Mouse (Mus musculus) ES-Bruce4 (cell line): ENCODE measurements around the gene Eid1. TPM values are rescaled to one million over a fixed set of nuclear protein-coding genes. Genes with fewer than 3 reads are reported as not detected.

Experiments
- H3K27ac ChIP-seq: 2 replicates; pipeline ENCODE4 v1.5.1; 2012; ENCODE audit warnings: low read length, inconsistent platforms; ENCODE audit not compliant: insufficient read depth
- H3K27me3 ChIP-seq: 2 replicates; pipeline ENCODE4 v1.6.1; 2012; ENCODE audit warnings: mild to moderate bottlenecking, low read length, inconsistent platforms; ENCODE audit not compliant: control insufficient read depth, poor library complexity, insufficient read depth, severe bottlenecking
- H3K36me3 ChIP-seq: 2 replicates; pipeline ENCODE4 v1.6.1; 2012; ENCODE audit warnings: inconsistent platforms, mild to moderate bottlenecking, low read length, moderate library complexity; ENCODE audit not compliant: control insufficient read depth, poor library complexity, insufficient read depth, severe bottlenecking
- H3K4me1 ChIP-seq: one replicate; pipeline ENCODE4 v1.8.1; 2011; ENCODE audit warnings: low read length; ENCODE audit not compliant: control insufficient read depth, insufficient read depth
- H3K4me3 ChIP-seq: 2 replicates; pipeline ENCODE4 v1.5.1; 2011; ENCODE audit warnings: low read depth, mild to moderate bottlenecking, low read length
- H3K9ac ChIP-seq: 2 replicates; pipeline ENCODE4 v1.6.1; 2012; ENCODE audit warnings: low read depth, mild to moderate bottlenecking, inconsistent platforms; ENCODE audit not compliant: poor library complexity, severe bottlenecking
- H3K9me3 ChIP-seq: replicated peaks from 2 replicates; pipeline ENCODE4 v1.6.1; 2012; ENCODE audit warnings: mild to moderate bottlenecking, low read length, inconsistent platforms; ENCODE audit not compliant: control insufficient read depth, poor library complexity, insufficient read depth, severe bottlenecking
- CTCF ChIP-seq: IDR thresholded peaks from one replicate; pipeline ENCODE4 v1.8.1; 2011; ENCODE audit warnings: low read depth, low read length
- EP300 ChIP-seq: IDR thresholded peaks from 2 replicates; pipeline ENCODE4 v1.6.1; 2011; ENCODE audit warnings: low read depth, low read length; ENCODE audit not compliant: insufficient read depth
- POLR2A ChIP-seq: IDR thresholded peaks from one replicate; pipeline ENCODE4 v1.8.1; 2011; ENCODE audit warnings: low read length; ENCODE audit not compliant: insufficient read depth
- polyA plus RNA-seq: library from polyadenylated mRNA; stranded (reverse); fragments of >200 nt; gene quantifications from 2 replicates; pipeline ENCODE4 v1.2.4, GENCODE M21; 2011; ENCODE audit warnings: low read depth; ENCODE audit not compliant: missing spikeins, insufficient read depth, insufficient read length

The Eid1 gene
- polyA plus RNA-seq, 1 experiment: 15.2 TPM

- H3K27me3 ChIP-seq: no peaks in the 10 kb centered on the region
Measured at GRCm38 (mm10) chr2:125628487-125628886, 44.4 kb upstream of the Eid1 start.

DNA sequence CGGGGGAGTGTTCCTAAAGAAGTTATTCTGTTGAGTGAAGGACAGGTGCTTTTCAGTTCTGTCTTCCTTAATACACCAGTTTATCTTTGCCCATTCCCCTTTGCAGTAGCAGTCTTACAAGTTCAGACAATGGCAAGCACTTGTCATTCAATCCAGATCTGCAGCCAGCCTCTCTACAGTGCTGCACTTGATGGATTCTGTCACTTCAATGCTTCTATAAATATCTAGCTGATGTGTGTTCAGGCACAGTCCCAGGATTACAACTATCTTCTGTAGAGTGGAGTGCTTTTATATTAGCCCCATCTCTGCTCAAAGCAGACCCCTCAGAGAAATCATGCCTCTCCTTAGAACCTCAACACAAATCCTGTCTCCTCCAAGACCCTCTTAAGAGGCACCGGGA lies 42.9 kb upstream of the Eid1 start:
- no peak overlapping the region for H3K27ac ChIP-seq
- no peaks in the 10 kb centered on the region for H3K36me3 ChIP-seq
- H3K9ac ChIP-seq: no peak overlapping the region
- H3K4me1 ChIP-seq: no peaks in the 10 kb centered on the region
- H3K9me3 ChIP-seq: peaks cover 24% of the 10 kb centered on the region
- TF ChIP-seq POLR2A (no peak), CTCF (no peak), EP300 (no peak)
- no peaks in the 10 kb centered on the region for H3K27me3 ChIP-seq
- H3K4me3 ChIP-seq: no peak overlapping the region

More at GRCm38 (mm10) chr2:125628487-125628886, 44.4 kb upstream of the Eid1 start:
- TF ChIP-seq POLR2A: no peak
- no peak for TF ChIP-seq CTCF
- TF ChIP-seq EP300: no peak
- Histone ChIP-seq H3K9me3 (peaks cover 23% of the 10 kb centered on the region), H3K36me3 (no peaks in the 10 kb centered on the region), H3K9ac (no peak overlapping the region), H3K27ac (no peak overlapping the region), H3K4me3 (no peak overlapping the region), H3K4me1 (no peaks in the 10 kb centered on the region)

DNA sequence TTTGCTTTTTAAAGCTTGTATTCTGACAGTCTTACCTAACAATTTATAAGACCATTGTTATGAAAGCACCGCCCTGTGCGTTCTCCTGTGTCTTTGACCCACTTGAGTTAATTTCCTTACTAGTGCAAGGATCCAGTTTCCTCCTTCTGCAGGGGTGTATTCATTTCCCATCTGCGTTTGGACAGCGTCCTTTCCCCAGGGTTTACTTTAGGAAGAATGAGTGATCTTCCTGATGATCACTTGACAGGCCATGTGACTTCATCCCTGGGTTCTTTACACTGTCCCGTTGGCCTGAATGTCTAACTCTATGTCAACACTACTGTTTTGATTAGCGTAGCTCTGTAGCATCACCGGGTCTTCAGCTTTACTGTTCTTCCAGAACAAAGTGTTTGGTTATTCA lies 35.6 kb upstream of the Eid1 start:
- Histone ChIP-seq H3K4me1 (no peaks in the 10 kb centered on the region), H3K9me3 (peaks cover 21% of the 10 kb centered on the region), H3K27ac (no peak overlapping the region), H3K36me3 (no peaks in the 10 kb centered on the region), H3K27me3 (no peaks in the 10 kb centered on the region), H3K9ac (no peak overlapping the region), H3K4me3 (no peak overlapping the region)
- no peak for TF ChIP-seq CTCF
- no peak for TF ChIP-seq EP300
- TF ChIP-seq POLR2A: no peak

DNA sequence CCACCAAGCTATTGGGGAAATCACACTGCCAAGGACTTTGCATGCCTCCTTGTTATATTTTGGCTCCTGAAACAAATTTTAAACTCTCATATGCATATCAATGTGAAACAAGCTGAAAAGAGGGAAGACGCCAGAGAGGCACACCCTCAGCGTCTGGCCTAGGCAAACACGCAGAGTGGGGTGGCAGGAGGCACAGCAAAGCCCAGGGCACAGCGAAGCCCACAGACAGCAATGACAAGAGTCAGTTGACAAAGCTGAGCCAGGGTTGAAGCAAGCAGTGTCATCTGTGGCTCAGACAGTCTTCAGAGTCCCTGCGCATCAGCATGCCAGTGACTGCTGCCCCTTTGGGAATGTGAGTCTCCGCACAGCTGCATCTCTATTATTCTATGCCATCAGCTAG lies 28.0 kb upstream of the Eid1 start:
- Histone ChIP-seq H3K27me3 (no peaks in the 10 kb centered on the region), H3K4me3 (no peak overlapping the region), H3K36me3 (no peaks in the 10 kb centered on the region), H3K4me1 (no peaks in the 10 kb centered on the region), H3K9ac (no peak overlapping the region), H3K27ac (no peak overlapping the region), H3K9me3 (no peaks in the 10 kb centered on the region)
- TF ChIP-seq CTCF (no peak), EP300 (no peak), POLR2A (no peak)

DNA sequence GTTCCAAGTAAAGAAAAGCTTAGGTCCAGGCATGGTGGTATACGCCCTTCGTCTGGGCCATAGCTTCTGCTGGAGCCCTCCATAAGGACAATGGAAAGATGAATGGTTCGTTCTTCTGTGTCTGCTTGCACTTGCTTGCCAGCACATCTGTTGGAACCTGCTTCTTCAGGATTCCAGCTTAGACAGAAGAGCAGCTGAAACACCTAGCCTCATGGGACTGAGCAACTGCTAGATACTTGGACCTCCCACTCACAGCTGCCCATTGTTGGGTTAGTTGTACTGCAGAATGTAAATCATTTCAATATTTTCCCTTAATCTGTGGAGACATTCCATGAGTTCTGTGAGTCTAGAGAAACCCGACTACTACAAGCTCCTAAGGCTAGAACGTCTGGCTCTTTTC lies 22.9 kb upstream of the Eid1 start:
- no peaks in the 10 kb centered on the region for H3K36me3 ChIP-seq
- H3K4me1 ChIP-seq: no peaks in the 10 kb centered on the region
- no peaks in the 10 kb centered on the region for H3K9me3 ChIP-seq
- H3K9ac ChIP-seq: no peak overlapping the region
- H3K27me3 ChIP-seq: no peaks in the 10 kb centered on the region
- no peak overlapping the region for H3K4me3 ChIP-seq
- H3K27ac ChIP-seq: no peak overlapping the region
- TF ChIP-seq CTCF (no peak), EP300 (no peak), POLR2A (no peak)

GRCm38 (mm10) chr2:125650742-125651352 lies 22.0 kb upstream of the Eid1 start:
- no peak overlapping the region for H3K9ac ChIP-seq
- no peaks in the 10 kb centered on the region for H3K9me3 ChIP-seq

More at GRCm38 (mm10) chr2:125650742-125651352, 22.0 kb upstream of the Eid1 start:
- Histone ChIP-seq H3K4me3 (no peak overlapping the region), H3K36me3 (no peaks in the 10 kb centered on the region), H3K27ac (no peak overlapping the region), H3K27me3 (no peaks in the 10 kb centered on the region), H3K4me1 (no peaks in the 10 kb centered on the region)
- TF ChIP-seq POLR2A: no peak
- TF ChIP-seq CTCF: no peak
- TF ChIP-seq EP300: no peak
